Mouse (Mus musculus) stomach, postnatal 0 days (tissue): ENCODE results near the gene Slc16a10. TPM values are rescaled to one million over a fixed set of nuclear protein-coding genes. Genes with fewer than 3 reads are reported as not detected.

ENCODE experiments used
- ATAC-seq: fragments of 200-750 bp; cut with Nextera tagmentation; 2 replicates; pipeline ENCODE4 v1.8.0; 2017; ENCODE audit not compliant: low FRiP score, low TSS enrichment
- DNase-seq: peaks from one replicate; pipeline ENCODE4 v3.0.0-alpha.2; 2016; ENCODE audit warnings: low spot score
- H3K27ac ChIP-seq: fragments of 300-500 bp; sonication (generic); replicated peaks from 2 replicates; pipeline ENCODE4 v1.5.1; 2014; ENCODE audit warnings: mild to moderate bottlenecking, control low read depth
- H3K27me3 ChIP-seq: fragments of 300-500 bp; sonication (generic); 2 replicates; pipeline ENCODE4 v1.6.1; 2014; ENCODE audit warnings: low read length; ENCODE audit not compliant: control insufficient read depth, insufficient read depth
- H3K36me3 ChIP-seq: fragments of 300-500 bp; sonication (generic); 2 replicates; pipeline ENCODE4 v1.6.1; 2014; ENCODE audit warnings: low read length, mixed read lengths; ENCODE audit not compliant: control insufficient read depth, insufficient read depth
- H3K4me1 ChIP-seq: fragments of 300-500 bp; sonication (generic); replicated peaks from 2 replicates; pipeline ENCODE4 v1.6.1; 2014; ENCODE audit warnings: antibody characterized with exemption; ENCODE audit not compliant: control insufficient read depth, insufficient read depth
- H3K4me2 ChIP-seq: fragments of 300-500 bp; sonication (generic); replicated peaks from 2 replicates; pipeline ENCODE4 v1.6.1; 2014; ENCODE audit warnings: low read depth, mild to moderate bottlenecking, control low read depth, moderate library complexity
- H3K4me3 ChIP-seq: fragments of 300-500 bp; sonication (generic); 2 replicates; pipeline ENCODE4 v1.5.1; 2014; ENCODE audit warnings: low read depth, low read length, control low read depth
- H3K9ac ChIP-seq: fragments of 300-500 bp; sonication (generic); 2 replicates; pipeline ENCODE4 v1.6.1; 2014; ENCODE audit warnings: mild to moderate bottlenecking, low read length, control low read depth, mixed read lengths
- H3K9me3 ChIP-seq: fragments of 300-500 bp; sonication (generic); 2 replicates; pipeline ENCODE4 v1.6.1; 2016; ENCODE audit warnings: low read length; ENCODE audit not compliant: control insufficient read depth
- CTCF ChIP-seq: IDR thresholded peaks from 2 replicates; pipeline ENCODE4 v1.5.1; 2016; ENCODE audit warnings: antibody characterized with exemption, low read depth, mild to moderate bottlenecking, moderate library complexity
- EP300 ChIP-seq: optimal IDR thresholded peaks from 2 replicates; pipeline ENCODE3; 2016; ENCODE audit warnings: antibody characterized with exemption
- WGBS: fragments of 180-500 bp; shearing (Covaris S2); extraction: QIAGEN DNeasy Blood & Tissue Kit; methylation state at CpG from one replicate; pipeline ENCODE4 v1.1.7; 2014; 5-methylcytosine and 5-hydroxymethylcytosine counted together
- polyA plus RNA-seq: library from polyadenylated mRNA; unstranded; fragments of >200 nt; fragmentation: Nextera tagmentation; extraction: Ambion mirVana; gene quantifications from 2 replicates; pipeline ENCODE4 v1.2.1, GENCODE M21; 2015

Slc16a10 gene
- polyA plus RNA-seq, 1 experiment from 2014 or later = 2.6 TPM

- no peak for ATAC-seq
- no peaks in the 10 kb centered on the region for H3K27me3 ChIP-seq
- H3K4me3 ChIP-seq = no peak overlapping the region
- H3K4me1 ChIP-seq = no peaks in the 10 kb centered on the region
- H3K4me2 ChIP-seq = no peak overlapping the region
- H3K9ac ChIP-seq = no peak overlapping the region
- no peak overlapping the region for H3K27ac ChIP-seq
- TF ChIP-seq CTCF (no peak), EP300 (no peak)
- H3K36me3 ChIP-seq = no peaks in the 10 kb centered on the region
- H3K9me3 ChIP-seq = no peaks in the 10 kb centered on the region
- no peak for DNase-seq
- 85% methylated on average over 10 of the region's 10 CpGs for WGBS
Observed at GRCm38 (mm10) chr10:40169566-40169965, 27.5 kb upstream of the Slc16a10 start.

DNA sequence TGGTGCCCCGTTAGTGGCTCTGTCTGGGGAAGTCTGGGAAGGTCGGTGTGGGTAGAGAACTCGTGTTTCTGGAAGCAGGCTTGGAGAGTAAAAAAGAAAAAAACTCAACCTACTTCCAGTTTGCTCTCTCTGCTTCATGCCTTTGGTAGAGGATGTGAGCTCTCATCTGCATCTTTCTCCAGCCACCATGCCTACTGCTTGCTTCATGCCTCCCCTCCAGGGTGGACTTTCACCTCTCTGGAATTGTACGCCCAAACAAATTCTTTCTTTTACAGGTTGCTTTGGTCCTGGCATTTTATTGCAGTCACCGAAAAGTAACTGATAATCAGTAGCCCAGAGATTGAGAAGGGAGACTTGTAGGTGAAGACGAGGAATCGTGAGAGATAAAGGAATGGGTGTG is 27.0 kb upstream of the Slc16a10 start:
- H3K4me1 ChIP-seq = no peaks in the 10 kb centered on the region
- WGBS = 84% methylated on average over 7 of the region's 7 CpGs
- no peak for DNase-seq
- TF ChIP-seq EP300 = no peak
- H3K9me3 ChIP-seq = no peaks in the 10 kb centered on the region
- no peak overlapping the region for H3K27ac ChIP-seq
- no peak overlapping the region for H3K9ac ChIP-seq
- no peaks in the 10 kb centered on the region for H3K27me3 ChIP-seq
- no peak overlapping the region for H3K4me2 ChIP-seq
- H3K36me3 ChIP-seq = no peaks in the 10 kb centered on the region
- H3K4me3 ChIP-seq = no peak overlapping the region
- ATAC-seq = no peak

- TF ChIP-seq CTCF = no peak
- no peaks in the 10 kb centered on the region for H3K9me3 ChIP-seq
- no peak for ATAC-seq
- no peak overlapping the region for H3K4me3 ChIP-seq
- H3K4me1 ChIP-seq = no peaks in the 10 kb centered on the region
- no peaks in the 10 kb centered on the region for H3K27me3 ChIP-seq
- H3K36me3 ChIP-seq = no peaks in the 10 kb centered on the region
- WGBS = 75% methylated on average over 27 of the region's 27 CpGs
- no peak for DNase-seq
- H3K27ac ChIP-seq = no peak overlapping the region
- no peak overlapping the region for H3K9ac ChIP-seq
- no peak overlapping the region for H3K4me2 ChIP-seq
Observed at GRCm38 (mm10) chr10:40164421-40165386, 22.6 kb upstream of the Slc16a10 start.

- 78% methylated on average over 13 of the region's 13 CpGs for WGBS
- TF ChIP-seq CTCF = no peak
- Histone ChIP-seq H3K4me3 (no peak overlapping the region), H3K27me3 (no peaks in the 10 kb centered on the region), H3K4me2 (no peak overlapping the region), H3K9me3 (no peaks in the 10 kb centered on the region), H3K9ac (no peak overlapping the region), H3K27ac (no peak overlapping the region), H3K4me1 (no peaks in the 10 kb centered on the region), H3K36me3 (no peaks in the 10 kb centered on the region)
- DNase-seq (no peak), ATAC-seq (no peak)
Observed at GRCm38 (mm10) chr10:40163914-40164313, 21.9 kb upstream of the Slc16a10 start.

DNA sequence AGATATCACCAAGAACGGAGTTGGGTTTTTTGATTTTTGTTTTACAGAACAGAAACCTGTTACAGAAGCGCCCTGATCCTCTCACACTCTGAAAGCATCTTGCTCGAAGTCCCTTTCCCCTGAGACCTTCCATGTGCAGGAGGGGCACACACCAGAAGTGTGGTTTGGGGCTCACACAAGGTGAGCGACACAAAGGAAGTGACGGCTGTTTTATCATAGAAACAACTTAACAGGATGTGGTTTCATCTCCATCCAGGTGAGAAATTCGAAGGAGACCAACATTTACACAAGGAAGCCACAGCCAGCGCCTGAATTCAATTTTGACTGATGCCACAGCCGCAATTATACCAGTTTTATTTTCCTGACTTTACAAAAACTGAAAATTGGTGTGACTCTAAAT is 21.3 kb upstream of the Slc16a10 start:
- no peak for ATAC-seq
- TF ChIP-seq EP300 = no peak
- TF ChIP-seq CTCF = no peak
- Histone ChIP-seq H3K9me3 (no peaks in the 10 kb centered on the region), H3K27ac (no peak overlapping the region), H3K4me1 (no peaks in the 10 kb centered on the region), H3K36me3 (no peaks in the 10 kb centered on the region), H3K9ac (no peak overlapping the region), H3K27me3 (no peaks in the 10 kb centered on the region), H3K4me2 (no peak overlapping the region), H3K4me3 (no peak overlapping the region)
- WGBS = 84% methylated on average over 8 of the region's 8 CpGs
- DNase-seq = no peak

DNA sequence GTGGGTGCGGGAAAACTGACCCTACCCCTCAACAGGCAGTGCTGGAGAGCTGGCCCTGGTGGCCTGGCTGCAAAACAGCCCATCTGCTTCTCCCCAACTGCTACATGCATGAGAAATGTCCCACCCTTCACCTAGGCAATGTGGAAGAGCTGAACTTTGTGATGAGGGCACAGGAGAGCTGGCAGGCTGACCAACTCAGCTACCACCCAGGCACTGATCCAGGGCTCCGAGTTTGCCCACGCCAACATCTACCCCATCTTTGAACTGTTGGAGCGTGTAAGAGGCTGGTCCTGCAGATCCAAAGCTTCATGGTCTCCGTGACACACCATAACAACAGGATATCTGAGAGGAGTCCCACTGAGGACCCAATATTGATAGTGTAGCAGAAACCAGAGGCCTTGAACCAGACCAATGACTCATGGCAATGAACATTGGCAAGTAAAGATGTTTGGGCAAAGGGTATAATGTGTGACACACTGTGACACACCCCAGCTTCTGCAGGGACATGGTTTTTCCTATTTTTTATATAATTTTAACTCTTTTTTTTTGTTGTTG is 19.7 kb upstream of the Slc16a10 start:
- Histone ChIP-seq H3K4me3 (no peak overlapping the region), H3K9me3 (no peaks in the 10 kb centered on the region), H3K4me2 (no peak overlapping the region), H3K27me3 (no peaks in the 10 kb centered on the region), H3K36me3 (no peaks in the 10 kb centered on the region), H3K4me1 (no peaks in the 10 kb centered on the region), H3K9ac (no peak overlapping the region), H3K27ac (no peak overlapping the region)
- no peak for DNase-seq
- ATAC-seq = no peak
- TF ChIP-seq EP300 (no peak), CTCF (no peak)
- 89% methylated on average over 4 of the region's 5 CpGs for WGBS
